Mouse (Mus musculus): ENCODE results near the gene Myrf.

DNA sequence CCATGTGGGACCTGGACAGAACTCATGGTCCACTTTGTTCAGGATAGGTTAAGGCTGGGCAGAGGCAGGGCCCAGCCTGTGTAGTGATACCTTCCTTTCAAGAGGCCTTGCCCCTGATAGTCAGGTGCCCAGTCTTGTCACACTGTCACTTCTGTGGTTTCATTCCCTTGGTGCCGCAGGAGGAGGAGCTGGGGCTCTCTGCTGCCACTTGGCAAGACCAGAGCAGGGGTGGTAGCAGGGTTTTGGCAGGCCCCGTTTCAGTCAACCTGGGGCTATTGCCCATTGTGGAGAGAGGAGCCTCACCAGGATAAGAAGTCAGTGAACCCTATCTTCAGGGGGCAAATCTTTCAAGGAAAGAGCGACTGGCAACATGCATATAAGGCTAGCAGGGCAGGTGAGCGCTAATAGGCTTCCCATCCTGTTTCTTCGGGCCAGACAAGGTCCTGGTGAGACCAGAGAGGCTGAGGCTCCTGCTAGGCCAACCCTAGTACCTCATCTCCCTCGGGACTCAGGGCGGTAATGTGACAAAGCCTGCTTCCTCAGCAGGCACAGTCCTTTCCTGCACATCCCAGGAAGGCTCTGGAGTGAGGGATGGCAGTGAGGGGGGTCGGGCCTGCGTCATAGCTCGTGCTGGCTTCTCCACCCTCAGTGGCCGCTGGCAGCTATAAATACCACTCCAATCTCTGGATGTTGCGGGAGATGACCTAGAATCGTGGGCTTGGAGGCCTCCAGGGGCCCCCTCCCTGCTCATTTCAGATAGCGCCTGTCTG, 40.4 kb upstream of the Myrf start:
- TF ChIP-seq POLR2A (IDR thresholded peaks at IDR 0.05; ENCODE audit: borderline replicate concordance, insufficient read depth, low read length): no peak
- TF ChIP-seq CTCF (IDR thresholded peaks at IDR 0.05; ENCODE audit: borderline replicate concordance, insufficient read depth, low read depth, low read length): no peak

Measured in cerebellum, adult 2 months (tissue).